Mouse (Mus musculus): ENCODE data around the gene Topbp1. TPM values are rescaled to one million over a fixed set of nuclear protein-coding genes. Genes with fewer than 3 reads are reported as not detected.
"Not testable (repeated sequence)": the region's sequence is repeated elsewhere in the genome, so short reads cannot be mapped to it uniquely, and the experiment has no call there.

Topbp1 gene
- total RNA-seq, 2 experiments from 2014 or later = 17.7 to 29.2 TPM

GRCm38 (mm10) chr9:103347996-103348490 is 43.0 kb downstream of the Topbp1 start:
- no peak for DNase-seq (ENCODE audit: low spot score in 2 of 2)

DNA sequence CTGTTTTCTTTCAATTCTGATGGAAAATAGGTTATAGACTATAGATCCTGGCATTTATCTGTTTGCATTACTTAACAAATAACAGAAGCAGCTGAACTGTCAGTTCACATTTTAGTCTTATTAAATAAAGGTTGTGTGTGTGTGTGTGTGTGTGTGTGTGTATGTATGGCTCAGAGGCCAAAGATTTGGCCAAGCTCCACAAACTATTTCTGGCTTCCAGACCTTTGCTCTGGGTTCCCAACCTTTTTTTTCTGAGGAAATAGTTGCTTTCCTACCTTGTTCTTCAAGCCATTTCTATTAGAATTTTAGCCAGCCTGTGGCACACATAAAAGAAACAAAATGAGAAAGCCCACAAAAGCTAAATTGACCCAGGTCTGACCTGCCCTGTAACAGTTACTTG is 43.8 kb downstream of the Topbp1 start:
- DNase-seq (ENCODE audit: low spot score in 2 of 2) = no peak

- not testable (repeated sequence) for DNase-seq (ENCODE audit: low spot score in 2 of 2)
Measured at GRCm38 (mm10) chr9:103353500-103354260, 48.7 kb downstream of the Topbp1 start.

DNA sequence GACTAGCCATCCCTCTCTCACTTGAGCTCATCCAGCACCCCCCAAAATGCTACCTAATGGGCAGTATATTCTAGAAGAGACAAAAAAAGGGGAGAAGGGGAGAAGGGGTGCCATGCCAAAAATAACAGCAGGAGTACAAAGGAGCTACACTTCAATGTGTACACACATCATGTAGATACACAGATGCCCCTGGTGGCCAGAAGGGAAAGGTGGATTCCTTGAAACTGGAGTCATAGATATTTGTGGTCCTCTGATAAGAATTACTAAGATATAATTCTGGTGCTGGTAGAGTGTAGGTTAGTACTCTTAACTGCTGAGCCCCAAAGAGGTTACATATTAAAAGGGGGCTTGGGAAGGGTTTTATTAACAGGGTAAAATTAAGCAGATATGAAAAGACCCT is 52.9 kb downstream of the Topbp1 start:
- DNase-seq (ENCODE audit: low spot score in 2 of 2) = no peak

DNA sequence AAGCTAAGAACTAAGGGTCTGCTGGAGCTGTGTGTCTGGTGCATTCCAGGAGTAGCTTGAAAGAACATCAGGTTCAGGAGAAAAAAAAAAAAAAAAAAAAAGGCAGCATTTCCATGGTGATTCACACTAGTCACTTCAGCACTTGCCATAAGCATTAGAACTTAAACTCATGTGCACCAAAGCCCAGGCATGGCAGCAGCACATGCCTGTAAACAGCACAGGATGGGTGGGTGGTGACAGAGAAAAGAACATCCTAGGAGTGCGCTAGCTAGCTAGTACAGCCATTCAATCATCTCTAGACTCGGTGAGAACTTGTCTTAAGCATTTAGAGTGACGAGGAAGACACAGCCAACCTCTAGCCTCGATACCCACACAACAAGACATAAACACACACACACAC is 53.5 kb downstream of the Topbp1 start:
- DNase-seq (ENCODE audit: low spot score in 2 of 2) = no peak

- no peak for DNase-seq (ENCODE audit: low spot score in 2 of 2)
Measured at GRCm38 (mm10) chr9:103360642-103361041, 55.6 kb downstream of the Topbp1 start.

DNA sequence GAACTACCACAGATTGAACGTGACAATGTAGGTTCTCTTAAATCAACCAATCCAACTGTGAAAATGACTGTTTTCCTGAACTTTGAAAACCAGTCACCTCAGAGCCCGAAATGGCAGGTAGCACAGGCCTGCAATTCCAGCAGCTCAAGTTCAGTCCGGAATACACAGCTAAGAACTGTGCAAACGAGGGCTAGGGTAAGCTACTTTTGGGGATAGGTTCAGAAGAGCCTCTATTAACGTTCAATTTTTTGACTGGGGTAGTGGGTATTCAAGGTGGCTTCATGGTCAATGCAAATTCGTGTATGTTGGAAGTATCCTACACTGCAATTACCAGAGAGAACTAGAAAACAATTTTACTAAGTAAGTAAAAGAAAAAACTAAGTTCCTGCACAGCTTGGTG is 58.1 kb downstream of the Topbp1 start:
- DNase-seq (ENCODE audit: low spot score in 2 of 2) = no peak

GRCm38 (mm10) chr9:103363730-103364417 is 58.9 kb downstream of the Topbp1 start:
- DNase-seq (ENCODE audit: low spot score in 2 of 2) = no peak

DNA sequence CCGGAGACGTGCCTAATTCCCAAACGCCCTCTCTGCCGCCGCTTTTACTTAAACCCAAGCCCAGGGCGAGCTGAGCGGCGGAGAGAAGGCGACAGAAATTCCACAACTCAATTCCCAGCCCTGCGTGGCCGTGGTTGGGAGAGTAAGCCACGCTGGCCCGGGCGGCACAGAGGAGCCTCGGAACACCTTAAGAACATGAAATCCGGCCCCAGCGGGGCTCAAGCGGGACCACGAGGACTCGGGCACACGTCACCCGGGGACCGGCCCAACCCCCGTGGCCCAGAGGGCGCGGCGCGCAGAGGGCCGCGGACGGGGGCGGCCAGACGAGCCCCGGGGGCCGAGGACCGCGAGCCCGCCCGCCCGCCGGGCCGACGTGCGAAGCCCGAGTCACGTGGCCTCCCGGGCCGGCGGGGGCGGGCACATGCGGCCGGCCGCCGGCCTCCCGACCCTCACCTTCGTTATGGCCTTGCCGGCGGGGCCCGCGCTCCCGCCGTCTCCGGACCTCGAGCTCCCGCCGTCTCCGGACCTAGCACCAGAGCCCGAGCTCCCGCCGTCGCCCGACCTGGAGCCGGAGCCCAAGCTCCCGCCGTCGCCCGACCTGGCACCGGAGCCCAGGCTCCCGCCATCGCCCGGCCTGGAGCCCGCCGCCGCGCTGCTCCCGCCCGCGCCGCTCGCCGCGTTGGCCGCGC is 59.7 kb downstream of the Topbp1 start:
- DNase-seq (ENCODE audit: low spot score in 2 of 2) = peak; percentile 74 to 77

DNA sequence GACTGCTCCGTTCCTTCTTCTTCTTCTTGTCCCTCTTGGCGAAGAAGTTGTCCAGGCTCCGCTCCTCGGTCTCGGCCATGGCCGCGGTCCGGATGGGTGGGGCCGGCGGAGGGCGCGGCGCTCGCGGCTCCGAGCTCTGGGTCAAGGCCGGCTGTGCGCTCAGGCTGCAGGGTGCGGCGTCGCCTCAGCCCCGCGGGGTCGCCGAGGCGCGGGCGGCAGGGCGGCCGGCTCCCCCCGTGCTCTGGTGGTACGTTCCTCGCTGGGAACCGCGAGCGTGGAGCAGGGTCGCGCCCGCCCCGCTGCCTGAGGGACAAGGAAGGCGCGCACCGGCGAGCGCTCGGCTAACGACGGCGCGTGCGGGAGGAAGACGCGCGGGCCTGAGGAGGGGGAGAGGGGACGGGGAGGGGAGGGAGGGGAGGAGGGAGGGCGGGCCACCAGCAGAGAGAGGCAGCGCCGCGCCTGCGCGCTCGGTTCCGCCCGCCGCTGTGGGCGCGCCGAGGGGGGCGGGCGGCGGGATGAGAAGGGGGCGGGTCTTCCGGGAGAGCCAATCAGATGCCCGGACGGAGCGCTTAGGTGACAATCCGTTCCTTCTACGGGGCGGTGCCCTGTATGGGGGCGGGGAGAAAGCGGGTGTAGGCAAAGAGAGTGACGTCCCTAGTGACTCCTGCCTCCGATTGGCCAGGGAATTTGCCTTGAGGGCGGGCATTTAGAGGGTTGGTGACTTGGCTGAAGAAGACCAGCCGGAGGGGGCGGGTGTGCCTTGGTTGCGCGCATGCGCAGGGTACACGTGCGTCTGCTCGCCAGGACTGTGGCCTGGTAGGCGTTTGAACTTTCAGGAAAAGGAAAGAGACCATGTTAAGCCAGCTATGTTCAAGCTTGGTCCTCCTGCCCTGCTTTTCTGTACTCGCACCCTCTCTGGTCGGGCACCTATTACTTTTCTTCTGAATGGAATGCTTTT is 60.6 kb downstream of the Topbp1 start, which contains the start of gene Cdv3:
TSS of gene Cdv3 (minus strand) at position 551 of the 958 bp plus-strand sequence.
- DNase-seq (ENCODE audit: low spot score in 2 of 2) = peak; percentile 93 to 94

DNA sequence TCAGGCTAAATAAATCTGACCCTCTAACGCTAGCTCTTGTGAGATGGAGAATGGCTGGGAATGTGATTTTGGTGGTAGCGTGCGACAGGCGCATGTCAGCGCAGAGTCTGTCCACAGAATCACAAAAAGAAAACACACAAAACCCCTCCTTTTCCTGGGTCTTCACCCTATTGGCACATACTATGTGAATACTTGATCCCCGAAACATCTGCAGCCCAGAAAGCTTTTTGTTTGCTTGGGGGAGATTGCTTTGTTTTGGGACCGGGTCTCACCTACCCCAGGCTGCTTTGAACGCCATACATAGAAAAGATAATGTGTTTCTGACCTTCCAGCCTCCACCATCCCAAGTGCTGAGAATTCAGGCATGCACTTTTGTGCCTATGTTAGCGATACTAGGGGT is 61.3 kb downstream of the Topbp1 start:
- no peak for DNase-seq (ENCODE audit: low spot score in 2 of 2)

DNA sequence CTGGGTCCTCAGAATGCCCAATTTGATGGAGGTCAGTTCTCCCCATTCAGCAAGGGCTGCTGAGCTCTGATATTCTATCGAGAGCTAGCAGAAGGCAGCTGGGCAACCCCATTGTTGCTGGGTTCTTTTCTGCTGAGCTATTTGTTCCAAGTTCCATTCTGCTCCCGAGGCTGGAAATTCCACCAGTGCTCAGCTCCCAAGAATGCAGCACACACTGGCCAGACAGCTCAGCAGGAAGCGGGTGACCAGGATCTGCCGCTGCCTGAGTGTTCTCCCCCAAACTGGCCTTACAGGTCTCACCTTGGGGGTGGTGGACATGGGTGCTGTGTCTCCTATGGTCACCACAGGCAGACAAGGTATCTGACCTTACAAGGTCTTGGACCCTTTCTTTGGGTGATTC is 64.9 kb downstream of the Topbp1 start:
- no peak for DNase-seq (ENCODE audit: low spot score in 2 of 2)

DNA sequence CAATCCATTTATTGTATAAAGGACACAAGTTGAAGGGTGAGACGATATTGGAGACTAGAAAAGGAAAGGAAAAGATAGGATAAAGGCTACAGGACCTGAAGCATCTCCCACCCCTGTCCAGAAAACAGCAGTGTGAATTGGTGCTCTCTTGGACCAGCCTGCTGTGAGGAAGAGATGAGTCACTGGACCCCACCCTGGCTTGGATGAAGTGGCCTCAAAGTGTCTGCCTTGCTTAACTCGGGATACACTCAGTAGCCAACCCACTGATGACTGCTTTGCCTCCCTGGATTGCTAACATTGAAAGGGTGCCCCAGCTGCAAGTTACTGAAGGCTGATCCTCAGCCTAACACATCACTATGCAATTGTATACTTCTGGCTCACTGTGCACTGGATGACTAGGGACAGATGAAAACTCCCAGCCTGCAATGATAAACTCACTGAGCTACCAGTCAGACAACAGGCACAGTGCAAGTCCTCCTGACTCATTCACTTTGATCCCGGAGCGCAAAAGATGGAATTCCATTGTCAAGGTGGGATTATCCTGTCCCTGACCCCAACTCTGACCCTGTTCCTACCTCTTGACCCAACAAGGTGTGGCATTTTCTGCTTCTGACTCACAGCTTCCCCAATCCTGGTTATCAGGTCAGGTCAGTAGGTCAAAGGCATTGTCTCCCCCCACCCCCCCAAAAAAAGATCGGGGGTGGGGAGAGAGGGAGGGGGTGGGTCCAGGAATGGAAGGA is 67.4 kb downstream of the Topbp1 start:
- no peak for DNase-seq (ENCODE audit: low spot score in 2 of 2)

DNA sequence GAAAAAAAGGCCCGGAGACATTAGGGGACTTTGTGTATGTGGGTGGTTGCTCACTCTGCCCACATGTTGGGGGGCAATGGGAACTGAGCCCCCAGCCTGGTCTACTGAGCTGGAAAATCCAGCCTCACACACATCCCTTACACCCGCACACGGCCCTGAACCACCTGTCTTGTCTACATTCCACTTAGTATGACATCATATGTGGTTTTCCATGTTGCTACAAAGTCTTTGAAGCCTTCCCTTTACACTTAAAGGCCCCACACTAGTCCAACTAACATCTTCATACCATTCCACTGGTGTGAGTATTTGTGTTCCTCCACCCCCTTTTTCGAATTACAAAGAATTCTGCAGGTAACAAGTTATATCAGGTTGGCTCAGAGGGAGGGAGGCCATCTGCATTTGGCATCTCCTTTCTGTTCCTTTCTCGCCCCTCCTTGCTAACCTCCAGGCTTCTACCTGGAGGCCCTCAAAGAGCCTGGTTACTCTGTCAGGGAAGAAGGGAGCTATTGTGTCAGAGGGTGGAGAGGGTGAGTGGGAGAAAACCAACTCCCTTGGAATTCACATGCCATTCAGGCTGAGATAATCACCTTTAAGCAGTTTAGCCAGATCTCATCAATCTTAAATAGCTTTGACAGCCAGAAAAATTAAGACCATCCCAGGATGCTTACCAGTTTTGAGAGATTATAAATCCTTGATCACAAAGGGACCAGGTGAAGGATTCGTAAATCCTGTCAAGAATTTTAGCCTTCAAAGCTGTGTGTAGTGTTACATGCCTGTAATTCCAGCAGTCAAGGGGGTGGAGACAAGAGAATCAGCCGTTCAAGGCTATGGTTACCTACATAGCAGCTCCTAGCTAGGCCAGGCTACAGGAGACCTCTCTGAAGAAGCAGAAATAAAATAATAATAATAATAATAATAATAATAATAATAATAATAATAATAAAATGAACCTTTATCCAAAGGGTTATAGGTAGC is 71.6 kb downstream of the Topbp1 start:
- no peak for DNase-seq (ENCODE audit: low spot score in 2 of 2)

DNA sequence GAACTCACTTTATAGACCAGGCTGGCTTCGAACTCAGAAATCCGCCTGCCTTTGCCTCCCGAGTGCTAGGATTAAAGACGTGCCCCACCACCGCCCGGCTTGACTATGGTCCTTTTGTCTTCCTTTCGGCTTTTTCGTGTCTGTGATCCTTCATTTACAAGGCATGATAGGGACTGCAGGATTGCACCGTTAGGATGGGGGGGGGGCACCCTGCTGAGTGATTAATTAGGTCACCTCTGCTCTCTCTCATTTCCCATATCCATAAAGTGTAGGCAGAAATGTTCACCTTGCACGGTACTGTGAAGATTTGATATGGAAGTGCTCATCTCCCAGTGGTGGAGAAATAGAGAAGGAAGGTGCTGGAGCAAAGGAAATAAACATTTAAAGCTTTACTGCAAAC is 73.7 kb downstream of the Topbp1 start:
- DNase-seq (ENCODE audit: low spot score in 2 of 2) = no peak

- no peak for DNase-seq (ENCODE audit: low spot score in 2 of 2)
Measured at GRCm38 (mm10) chr9:103379199-103379598, 74.2 kb downstream of the Topbp1 start.

DNA sequence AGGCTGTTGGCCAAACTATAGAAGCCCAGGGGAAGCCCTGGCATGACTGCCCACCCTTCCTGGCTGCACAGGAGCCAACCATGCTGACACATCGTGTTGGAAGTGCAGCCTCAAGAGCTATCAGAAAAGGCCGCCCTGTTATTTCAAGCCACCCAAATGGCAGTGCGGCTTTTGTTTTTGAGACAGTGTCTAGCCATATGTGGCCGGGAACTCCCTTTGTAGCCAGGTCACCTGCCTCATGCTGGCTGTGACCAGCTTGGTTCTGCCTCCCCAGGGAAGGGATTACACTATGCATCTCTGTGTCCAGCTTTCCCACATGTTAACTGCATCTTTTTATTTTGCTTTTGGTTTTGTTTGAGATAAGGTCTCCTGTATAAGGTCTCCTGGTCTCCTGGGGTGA is 75.6 kb downstream of the Topbp1 start:
- DNase-seq (ENCODE audit: low spot score in 2 of 2) = no peak

- no peak for DNase-seq (ENCODE audit: low spot score in 2 of 2)
Measured at GRCm38 (mm10) chr9:103382989-103383388, 78.0 kb downstream of the Topbp1 start.

DNA sequence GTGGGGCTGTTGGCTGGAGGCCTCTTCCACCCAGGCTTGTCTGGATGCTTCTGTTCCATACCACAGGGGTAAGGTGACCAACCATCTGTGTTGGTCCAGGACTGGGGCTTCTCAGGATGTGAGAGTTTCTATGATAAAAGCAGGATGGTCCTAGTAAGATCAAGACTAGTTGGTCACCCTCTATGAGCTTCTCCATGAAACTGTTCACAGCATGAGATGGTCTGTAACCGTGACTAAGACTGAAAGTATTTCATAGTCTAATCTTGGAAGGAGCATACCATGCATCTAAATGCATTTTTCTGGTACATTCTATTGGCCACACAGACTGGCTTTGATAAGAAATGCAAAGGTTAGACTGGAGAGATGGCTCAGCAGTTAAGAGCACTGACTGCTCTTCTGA is 78.6 kb downstream of the Topbp1 start:
- DNase-seq (ENCODE audit: low spot score in 2 of 2) = no peak
